Mouse (Mus musculus): ENCODE data around the gene Mc3r. TPM values are rescaled to one million over a fixed set of nuclear protein-coding genes. Genes with fewer than 3 reads are reported as not detected.

Gene Mc3r
- total RNA-seq (2017) = not detected in 3 replicates

DNA sequence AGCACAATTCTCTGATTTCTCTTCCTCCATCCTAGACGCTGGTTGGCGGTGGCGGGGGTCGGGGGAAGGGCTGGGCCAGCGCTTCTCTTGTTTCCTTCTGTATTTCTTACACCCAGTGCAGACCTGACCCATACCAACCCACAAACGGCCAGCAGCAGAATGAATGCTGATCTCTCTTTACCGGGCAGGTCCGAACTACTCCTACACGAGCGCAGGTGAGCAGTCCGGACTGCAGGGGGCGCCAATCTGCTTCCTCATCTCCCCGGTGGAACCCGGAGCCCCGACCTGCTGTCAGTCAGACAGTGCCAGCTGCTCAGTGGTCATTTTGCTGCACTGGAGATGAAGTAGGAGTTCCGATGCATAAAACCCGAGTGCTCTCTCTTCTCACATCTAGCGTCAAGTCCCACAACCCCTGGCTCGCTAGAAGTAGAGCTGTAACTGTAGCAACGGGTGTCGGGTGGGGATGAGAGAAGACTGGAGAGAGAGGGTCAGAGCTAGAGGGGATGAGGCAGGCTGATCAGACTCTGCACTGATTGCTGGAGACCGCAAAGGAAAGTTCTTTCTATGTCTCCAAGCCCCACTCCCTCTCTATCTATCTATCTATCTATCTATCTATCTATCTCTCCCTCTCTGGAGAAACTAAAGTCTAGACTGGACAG lies at the start of gene Mc3r:
TSS of gene Mc3r (plus strand) at position 387 of the 659 bp plus-strand sequence.
- ATAC-seq (replicated peaks; ENCODE audit: insufficient number of reproducible peaks, low FRiP score, low TSS enrichment, poor library complexity, severe bottlenecking) = no peak

DNA sequence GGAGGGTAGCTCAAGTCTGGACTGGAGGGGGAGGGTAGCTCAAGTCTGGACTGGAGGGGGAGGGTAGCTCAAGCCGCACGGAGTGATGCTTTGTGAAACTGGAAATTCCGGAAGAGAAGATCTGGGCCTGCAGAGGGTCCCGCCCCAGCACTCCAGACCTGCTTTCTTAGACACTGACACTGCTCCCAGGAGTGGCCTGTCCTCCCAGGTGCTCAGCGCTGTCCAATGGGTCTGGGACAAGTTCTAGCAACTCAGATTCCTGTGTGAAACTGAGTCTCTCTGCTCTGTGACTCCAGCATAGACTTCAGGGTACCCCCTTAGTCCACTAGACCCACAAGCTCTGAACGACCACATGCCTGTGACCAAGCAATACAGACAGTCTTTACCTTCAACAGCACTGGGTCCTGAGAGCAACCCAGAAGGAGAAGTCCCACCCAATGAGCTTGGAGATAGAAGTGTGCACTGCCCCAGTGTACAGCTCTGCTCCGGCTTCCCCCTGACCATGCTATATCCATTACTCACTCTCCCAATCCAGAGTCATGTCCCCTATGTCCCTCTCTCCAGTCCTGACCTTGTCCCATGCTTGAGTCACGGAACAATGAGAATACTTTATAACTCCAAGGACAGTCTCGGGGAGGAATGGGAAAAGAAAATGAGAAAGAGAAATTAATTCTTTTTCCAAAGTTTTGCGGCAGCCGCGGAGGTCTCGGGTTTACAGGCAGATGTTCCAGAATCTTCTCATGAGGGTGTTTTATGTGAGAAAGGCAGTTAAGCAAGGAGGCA lies 46.1 kb upstream of the Mc3r start:
- ATAC-seq (replicated peaks; ENCODE audit: insufficient number of reproducible peaks, low FRiP score, low TSS enrichment, poor library complexity, severe bottlenecking) = no peak

DNA sequence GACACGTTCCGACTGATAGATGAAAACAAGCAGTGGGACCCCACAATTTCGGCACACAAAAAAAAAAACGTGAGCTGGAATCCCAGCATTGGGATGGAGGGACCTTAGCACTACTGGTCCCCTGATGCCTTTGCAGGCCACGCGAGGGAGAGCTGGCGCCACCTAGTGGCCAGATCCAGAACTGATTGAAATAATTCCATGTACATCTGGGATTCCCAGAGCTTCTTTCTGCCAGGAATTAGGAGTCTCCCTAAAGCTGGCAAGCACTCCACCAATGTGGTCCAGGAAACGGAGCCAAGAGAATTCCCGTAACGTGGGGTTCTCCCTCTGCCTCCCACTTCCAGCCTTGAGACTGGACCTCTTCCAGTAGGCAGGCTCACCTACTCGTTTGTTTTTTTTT lies 41.3 kb upstream of the Mc3r start:
- ATAC-seq (replicated peaks; ENCODE audit: insufficient number of reproducible peaks, low FRiP score, low TSS enrichment, poor library complexity, severe bottlenecking) = no peak

DNA sequence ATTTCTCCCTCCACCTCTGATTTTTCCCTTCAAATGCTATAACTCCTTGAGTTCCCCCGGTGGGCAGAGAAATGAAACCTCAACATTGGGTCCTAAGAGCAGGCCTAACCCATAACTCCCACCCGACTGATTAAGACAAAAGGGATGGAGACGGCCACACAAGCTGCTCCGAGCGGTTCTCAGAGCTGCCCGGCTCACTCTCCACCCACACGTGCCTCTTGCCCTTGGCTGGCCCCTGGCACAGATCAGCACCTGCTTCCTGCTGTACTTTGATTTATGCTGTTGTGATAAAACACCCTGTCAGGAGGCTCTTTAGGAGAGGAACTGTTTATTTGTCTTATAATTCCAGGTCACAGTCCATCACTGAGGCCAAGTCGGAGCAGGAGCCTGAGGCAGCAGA lies 34.8 kb upstream of the Mc3r start:
- no peak for ATAC-seq (replicated peaks; ENCODE audit: insufficient number of reproducible peaks, low FRiP score, low TSS enrichment, poor library complexity, severe bottlenecking)

DNA sequence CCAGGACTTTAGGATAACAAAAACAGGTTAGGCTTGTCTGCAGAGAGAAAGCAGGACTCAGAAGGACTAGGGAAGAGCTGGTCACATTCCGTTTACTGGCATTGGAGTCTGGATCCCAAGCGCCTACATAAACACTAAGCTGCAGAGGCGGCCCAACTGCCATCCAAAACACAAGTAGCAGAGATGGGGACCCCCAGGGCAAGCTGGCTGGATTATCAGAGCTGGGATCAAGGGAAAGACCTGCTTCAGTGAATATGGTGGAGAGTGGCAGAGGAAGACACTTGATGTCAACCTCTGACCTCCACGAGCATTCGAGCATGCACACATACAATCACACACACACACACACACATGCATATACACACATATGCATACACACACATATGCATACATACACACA lies 34.0 kb upstream of the Mc3r start:
- no peak for ATAC-seq (replicated peaks; ENCODE audit: insufficient number of reproducible peaks, low FRiP score, low TSS enrichment, poor library complexity, severe bottlenecking)

DNA sequence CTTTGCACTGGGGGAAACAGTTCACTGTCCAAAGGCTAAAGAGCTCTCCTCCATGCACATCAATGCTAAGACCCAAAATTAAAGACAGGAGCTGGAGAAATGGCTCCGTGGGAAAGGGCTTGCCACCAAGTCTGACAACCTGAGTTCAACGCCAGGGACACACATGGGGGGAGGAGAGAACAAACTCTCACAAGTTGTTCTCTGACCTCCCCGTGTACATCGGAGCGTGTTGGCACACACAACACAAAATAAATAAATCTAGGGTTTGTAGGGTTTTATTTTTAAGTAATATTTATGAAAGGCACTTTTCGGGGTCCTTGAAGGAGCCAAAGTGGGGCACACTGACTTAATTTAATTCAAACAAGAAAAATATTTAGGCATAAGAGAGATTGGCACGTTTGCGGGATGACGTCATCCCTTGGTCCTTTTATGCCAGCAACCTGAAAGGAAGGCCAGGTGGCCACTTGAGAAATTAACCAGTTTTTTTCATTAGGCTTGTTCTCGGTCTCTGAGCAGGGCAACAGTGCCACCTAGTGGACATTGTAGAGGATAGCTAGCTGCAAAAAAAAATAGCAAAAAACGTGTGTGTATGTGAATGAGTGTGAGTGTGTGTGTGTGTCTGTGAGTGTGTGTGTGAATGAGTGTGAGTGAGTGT lies 32.7 kb upstream of the Mc3r start:
- no peak for ATAC-seq (replicated peaks; ENCODE audit: insufficient number of reproducible peaks, low FRiP score, low TSS enrichment, poor library complexity, severe bottlenecking)

DNA sequence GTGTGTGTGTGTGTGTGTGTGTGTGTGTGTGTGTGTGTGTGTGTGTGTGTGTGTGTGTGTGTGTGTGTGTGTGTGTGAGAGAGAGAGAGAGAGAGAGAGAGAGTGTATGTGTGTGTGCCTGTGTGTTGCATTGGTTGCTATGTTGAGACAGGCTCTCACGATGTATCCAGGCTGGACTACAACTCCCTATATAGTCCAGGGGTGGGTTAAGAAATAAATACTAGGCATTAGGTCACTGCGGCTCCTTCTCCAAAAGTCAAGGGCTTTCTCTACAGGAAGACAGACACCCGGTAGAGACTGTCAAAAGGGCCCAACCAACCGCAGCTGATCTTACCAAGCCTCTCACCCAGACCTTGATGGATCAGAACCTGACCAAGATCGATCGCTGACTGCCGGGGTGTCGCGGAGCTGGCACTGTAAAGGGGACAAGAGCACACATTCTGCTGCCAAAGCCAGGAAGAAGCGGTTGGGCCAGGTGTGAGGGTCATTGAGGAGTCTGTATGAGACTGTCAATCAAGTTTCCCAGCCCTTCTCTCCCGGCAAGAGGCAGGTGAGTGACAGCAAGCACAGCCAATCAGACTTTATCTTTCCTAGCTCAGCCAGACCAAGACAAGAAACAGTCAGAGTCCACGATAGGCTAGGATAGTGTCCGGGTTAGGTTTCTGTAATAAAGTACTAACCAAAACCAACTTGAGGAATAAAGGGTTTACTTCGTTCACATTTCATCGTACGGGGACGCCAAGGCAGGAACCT lies 32.0 kb upstream of the Mc3r start:
- ATAC-seq (replicated peaks; ENCODE audit: insufficient number of reproducible peaks, low FRiP score, low TSS enrichment, poor library complexity, severe bottlenecking) = no peak

DNA sequence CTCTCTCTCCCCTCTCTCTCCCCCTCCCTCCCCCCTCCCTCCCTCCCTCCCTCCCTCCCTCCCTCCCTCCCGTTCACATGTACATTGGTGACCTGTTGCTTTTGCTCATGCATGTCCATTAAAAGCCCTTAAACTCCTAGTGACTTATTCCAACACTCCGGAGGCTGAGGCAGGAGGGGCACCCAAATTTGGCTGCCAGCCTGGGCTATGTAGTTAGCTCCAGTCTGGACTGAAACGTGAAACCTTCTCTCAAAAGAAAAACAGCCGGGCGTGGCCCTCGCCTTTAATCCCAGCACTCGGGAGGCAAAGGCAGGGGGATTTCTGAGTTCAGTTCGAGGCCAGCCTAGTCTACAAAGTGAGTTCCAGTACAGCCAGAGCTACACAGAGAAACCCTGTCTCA lies 30.4 kb upstream of the Mc3r start:
- no peak for ATAC-seq (replicated peaks; ENCODE audit: insufficient number of reproducible peaks, low FRiP score, low TSS enrichment, poor library complexity, severe bottlenecking)

DNA sequence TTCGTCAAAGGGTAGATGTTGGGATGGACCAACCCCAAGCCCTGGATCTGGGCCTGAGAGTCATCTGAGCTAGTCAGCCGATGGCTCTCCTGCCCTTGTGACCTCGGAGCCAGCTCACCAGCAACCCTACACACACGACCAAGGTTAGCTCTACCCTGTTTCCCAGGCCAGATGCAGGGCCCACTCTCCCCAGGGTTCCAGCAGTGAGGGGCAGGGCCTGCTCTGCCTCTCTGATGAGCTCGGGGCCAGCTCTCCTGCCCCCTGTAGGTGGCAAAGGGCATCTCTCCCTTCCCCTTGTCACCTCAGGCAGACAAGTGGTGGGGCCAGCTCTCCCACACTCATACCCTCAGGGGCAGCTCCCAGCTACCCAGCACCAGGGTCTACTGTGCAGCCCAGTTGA lies 29.1 kb upstream of the Mc3r start:
- ATAC-seq (replicated peaks; ENCODE audit: insufficient number of reproducible peaks, low FRiP score, low TSS enrichment, poor library complexity, severe bottlenecking) = no peak

DNA sequence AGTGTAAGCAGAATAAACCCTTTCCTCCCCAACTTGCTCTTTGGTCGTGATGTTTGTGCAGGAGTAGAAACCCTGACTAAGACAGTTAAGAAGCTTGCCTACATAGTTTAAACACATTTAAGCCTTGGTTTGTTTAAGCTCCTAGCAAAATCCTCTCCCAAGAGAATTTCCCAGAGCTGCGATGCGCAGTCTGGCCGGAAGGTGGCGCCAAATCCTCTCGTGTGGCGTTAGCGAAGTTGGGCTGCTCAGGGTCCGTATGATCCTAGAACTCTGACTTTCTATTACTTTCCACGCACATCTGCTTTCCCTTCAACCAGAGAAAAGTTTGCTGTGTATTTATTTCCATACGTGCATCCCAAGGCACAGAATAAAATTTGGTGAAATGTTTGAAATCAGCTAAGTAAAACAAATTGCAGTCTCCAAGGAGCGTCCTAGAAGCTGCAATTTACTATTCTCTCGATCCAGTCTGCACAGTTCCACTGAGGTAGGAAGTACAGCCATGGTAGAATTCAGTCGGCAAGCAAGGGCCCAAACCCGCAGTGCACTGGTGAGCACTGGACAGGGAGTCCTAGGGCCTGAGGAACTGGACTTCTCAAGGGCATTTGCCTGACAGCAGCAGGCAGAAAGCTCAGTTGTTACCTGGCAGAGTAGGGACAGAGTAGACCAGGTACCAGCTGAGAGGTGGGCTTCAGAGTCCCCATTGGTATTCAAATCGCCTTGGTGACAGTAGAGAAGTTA lies 26.5 kb upstream of the Mc3r start:
- ATAC-seq (replicated peaks; ENCODE audit: insufficient number of reproducible peaks, low FRiP score, low TSS enrichment, poor library complexity, severe bottlenecking) = no peak

DNA sequence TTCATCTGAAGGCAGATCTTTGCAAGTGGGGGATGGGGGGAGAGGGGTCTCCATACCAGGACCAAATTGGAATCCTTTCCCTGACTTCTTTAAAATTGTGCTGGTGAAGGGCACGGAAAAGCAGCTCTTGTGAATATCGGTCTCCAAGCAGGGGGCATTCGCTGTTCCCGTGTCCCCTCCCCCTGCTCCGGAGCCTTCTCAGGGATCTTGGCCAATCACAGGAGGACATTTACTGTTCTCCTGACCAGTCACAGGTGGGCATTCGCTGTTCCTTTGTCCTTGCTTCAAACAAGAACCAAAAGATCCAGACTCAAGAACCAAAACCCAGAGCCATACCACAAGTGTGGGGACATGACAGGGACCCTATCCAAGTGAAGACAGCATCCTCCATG lies 25.9 kb upstream of the Mc3r start:
- no peak for ATAC-seq (replicated peaks; ENCODE audit: insufficient number of reproducible peaks, low FRiP score, low TSS enrichment, poor library complexity, severe bottlenecking)

DNA sequence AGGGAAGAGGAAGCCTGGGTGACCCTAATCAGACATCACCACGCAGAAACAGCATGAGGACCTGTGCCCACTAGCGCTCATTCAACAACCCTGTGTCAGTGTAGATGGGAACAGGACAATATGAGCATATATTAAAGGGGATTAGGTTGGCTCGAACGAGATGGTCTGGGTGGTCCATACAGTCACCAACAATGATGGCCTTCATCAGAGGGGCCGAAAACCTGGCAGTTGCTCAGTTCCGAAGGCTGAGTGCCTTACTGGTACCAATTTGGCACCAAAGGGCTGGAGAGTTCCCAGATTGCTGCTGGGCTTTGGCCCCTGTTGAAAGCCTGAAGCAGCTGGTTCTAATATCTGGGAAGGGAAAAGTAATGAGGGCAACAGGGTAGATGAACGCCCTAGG lies 25.4 kb upstream of the Mc3r start:
- ATAC-seq (replicated peaks; ENCODE audit: insufficient number of reproducible peaks, low FRiP score, low TSS enrichment, poor library complexity, severe bottlenecking) = no peak

DNA sequence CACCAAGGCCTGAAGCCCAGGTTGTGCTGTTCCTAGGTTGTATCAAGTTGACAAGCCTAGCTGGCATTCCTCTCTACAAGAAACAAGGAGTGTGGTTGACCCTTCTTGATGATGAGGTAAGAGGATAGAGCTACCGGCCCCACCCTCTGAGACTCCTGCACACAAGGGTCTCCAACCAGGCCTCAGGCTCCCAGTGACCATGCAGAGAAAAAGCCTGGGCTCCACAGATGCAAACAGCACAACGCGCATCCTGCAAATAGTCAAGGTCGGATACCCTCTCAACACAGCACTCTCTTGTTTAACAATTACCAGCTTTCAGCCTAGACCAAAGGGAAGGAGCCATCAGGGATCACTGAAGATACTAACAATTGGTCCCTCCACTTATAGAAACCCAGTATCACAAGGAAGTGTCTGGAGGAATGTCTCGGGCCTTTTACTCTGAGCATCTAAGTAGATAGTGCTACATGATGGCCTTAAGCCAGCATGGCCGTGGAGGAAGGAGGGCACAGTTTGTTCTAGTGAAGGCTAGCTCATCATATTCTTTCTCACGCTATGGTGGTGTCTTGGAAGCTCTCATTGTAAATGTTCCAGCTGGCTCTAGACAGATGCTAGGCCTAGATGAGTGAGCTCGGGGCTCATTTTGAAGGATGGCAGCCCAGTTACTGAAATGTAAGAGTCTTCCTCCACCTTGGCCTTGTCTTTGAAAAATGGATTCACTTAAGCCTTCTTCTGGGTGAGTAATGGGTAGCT lies 24.7 kb upstream of the Mc3r start:
- ATAC-seq (replicated peaks; ENCODE audit: insufficient number of reproducible peaks, low FRiP score, low TSS enrichment, poor library complexity, severe bottlenecking) = no peak

DNA sequence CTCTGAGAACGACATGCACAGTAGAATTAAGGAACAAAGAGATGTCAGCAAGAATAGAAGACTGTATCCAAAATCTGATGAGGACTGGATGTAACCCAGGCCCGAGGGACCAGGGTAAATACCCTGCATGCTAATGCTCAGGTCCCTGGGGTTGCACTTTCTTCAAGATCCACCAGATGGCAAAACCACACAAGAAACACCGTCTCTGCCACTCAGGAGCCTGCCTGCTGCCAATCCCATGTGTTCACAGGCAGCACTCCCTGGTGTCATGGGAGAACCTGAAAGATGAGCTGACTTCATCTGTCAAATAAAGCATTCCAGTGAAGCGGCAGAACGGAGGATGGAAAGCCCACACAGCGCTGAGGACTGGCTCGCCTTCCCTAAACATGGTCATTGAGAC lies 21.3 kb upstream of the Mc3r start:
- ATAC-seq (replicated peaks; ENCODE audit: insufficient number of reproducible peaks, low FRiP score, low TSS enrichment, poor library complexity, severe bottlenecking) = no peak

DNA sequence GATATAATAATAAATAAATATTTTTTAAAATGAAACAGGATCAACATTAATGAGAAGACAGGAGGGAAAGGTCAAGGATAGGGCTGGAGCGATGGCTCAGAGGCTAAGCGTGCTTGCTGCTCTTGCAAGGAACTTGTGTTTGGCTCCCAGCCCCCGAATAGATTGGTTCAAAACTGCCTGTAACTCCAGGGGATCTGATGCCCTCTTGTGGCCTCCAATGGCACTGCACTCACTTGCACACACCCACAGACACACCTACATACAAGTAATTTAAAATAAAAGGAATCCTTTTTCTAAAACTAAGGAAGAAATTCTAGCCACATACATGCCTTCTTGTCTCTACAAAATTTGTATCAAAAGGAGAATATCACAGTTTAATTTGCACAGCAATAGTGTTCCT lies 20.5 kb upstream of the Mc3r start:
- ATAC-seq (replicated peaks; ENCODE audit: insufficient number of reproducible peaks, low FRiP score, low TSS enrichment, poor library complexity, severe bottlenecking) = no peak

DNA sequence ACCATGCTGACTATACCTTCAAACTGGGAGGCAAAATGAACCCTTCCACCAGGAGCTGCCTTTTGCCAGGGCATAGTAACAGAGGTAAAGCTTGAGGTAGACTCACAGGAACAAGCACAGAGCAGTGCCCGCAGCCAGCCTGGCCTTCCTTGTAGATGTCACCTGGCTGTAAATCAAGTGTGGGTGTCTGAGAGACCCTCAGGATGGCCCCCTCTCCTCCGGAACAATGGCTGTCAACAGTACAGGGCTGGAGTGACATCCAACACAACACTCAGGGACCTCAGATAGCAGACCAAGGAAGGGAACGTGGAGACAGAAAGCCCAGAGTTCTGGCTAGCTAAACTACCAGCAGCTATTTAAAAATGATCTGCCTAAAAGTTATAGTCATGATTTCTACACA lies 19.1 kb upstream of the Mc3r start:
- no peak for ATAC-seq (replicated peaks; ENCODE audit: insufficient number of reproducible peaks, low FRiP score, low TSS enrichment, poor library complexity, severe bottlenecking)

DNA sequence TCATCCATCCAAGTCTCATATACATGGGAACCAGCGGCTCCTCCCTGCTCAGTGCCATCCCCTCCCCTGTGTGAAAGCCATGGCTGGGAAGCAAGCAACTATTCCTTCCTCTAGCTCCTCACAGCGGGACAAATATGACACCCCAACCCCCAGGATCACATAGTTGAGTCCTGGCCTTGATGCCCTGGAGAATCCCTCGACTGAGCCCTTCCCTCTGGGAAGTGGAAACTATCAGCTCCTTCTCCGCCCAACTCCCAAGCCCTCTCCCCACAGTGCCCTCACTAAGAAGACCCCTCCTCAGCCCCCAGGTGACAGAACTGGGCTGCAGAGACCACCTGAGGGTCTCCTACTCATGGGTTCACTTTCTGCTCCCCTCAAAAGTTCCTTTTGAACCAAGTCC lies 18.2 kb upstream of the Mc3r start:
- no peak for ATAC-seq (replicated peaks; ENCODE audit: insufficient number of reproducible peaks, low FRiP score, low TSS enrichment, poor library complexity, severe bottlenecking)

DNA sequence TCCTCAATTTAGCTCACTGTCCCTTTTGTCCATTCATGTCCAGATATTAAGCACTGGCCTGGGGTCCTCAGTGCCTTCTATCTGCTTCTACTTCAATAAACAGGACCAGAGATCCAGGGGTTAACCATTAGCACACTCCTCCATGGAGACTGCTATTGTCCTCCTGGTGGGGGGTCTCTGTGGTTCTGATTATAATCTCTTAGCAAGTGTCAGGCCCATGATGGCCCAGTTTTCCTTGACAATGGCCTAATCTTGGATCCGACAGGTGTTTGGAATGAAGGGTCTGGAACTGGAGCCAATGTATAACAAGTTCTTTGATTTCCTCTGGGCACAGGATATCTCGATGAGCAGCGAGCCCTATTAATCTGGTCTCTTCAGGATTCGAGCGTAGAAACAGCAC lies 10.1 kb upstream of the Mc3r start:
- ATAC-seq (replicated peaks; ENCODE audit: insufficient number of reproducible peaks, low FRiP score, low TSS enrichment, poor library complexity, severe bottlenecking) = no peak
